Comparison of ENCODE assay signal across 8 mouse cellular contexts in genomic region chr16:4935931-4936703, GRCm38 (mm10). TPM values are rescaled to one million over a fixed set of nuclear protein-coding genes. Genes with fewer than 3 reads are reported as not detected.
DNase-seq lines count a peak whose midpoint lies in the region; ATAC-seq and TF ChIP-seq lines count a peak whose summit lies in the region.

No protein-coding gene starts in this region.

- peak overlapping the region; percentile 26 for H3ac ChIP-seq in myocyte (ENCODE audit: control insufficient read depth, insufficient read length)

- no peak for TF ChIP-seq POLR2A in brain, embryonic 14.5 days (IDR thresholded peaks at IDR 0.05; ENCODE audit: borderline replicate concordance, extremely low read depth, insufficient read depth, insufficient read length, poor library complexity, severe bottlenecking)
- TF ChIP-seq POLR2A in myocyte (IDR thresholded peaks at IDR 0.05; ENCODE audit: insufficient read length, low read depth) = no peak
- TF ChIP-seq POLR2A in thymus, adult 2 months (IDR thresholded peaks at IDR 0.05; ENCODE audit: control insufficient read depth, extremely low read depth, insufficient read depth, low read length, poor library complexity) = no peak

- peaks cover 36% of the 10 kb centered on the region for H3K4me1 ChIP-seq in heart, embryonic 13.5 days
- H3K4me1 ChIP-seq in limb, embryonic 12.5 days (replicated peaks) = peaks cover 14% of the 10 kb centered on the region
- peaks cover 17% of the 10 kb centered on the region for H3K4me1 ChIP-seq in limb, embryonic 10.5 days
- peaks cover 12% of the 10 kb centered on the region for H3K4me1 ChIP-seq in thymus, adult 2 months (replicated peaks; ENCODE audit: control insufficient read depth, insufficient read depth, low read length)

- no peak for TF ChIP-seq CTCF in brain, embryonic 14.5 days (IDR thresholded peaks at IDR 0.05; ENCODE audit: borderline replicate concordance, extremely low read depth, insufficient read depth, insufficient read length)
- no peak for TF ChIP-seq CTCF in thymus, adult 2 months (IDR thresholded peaks at IDR 0.05; ENCODE audit: borderline replicate concordance, control insufficient read depth, extremely low read depth, insufficient read depth, low read length, poor library complexity)

- DNase-seq in heart, postnatal 25 days (ENCODE audit: low spot score) = no peak
- DNase-seq in limb, embryonic 10.5 days (ENCODE audit: low spot score) = no peak
- peak; percentile 13 for DNase-seq in brain, embryonic 14.5 days (ENCODE audit: low read depth)
- no peak for DNase-seq in spleen, postnatal 4 days (ENCODE audit: low spot score in 2 of 2)
- no peak for DNase-seq in thymus, adult 2 months

- no peaks in the 10 kb centered on the region for H3K9me3 ChIP-seq in heart, embryonic 13.5 days
- no peaks in the 10 kb centered on the region for H3K9me3 ChIP-seq in limb, embryonic 12.5 days
- H3K9me3 ChIP-seq in limb, embryonic 10.5 days (replicated peaks) = no peaks in the 10 kb centered on the region

- peak overlapping the region; percentile 72 for H3K27ac ChIP-seq in heart, embryonic 13.5 days (replicated peaks)
- H3K27ac ChIP-seq in limb, embryonic 12.5 days = peak overlapping the region; percentile 29; the same call in 1 of the 2 replicates
- no peak overlapping the region for H3K27ac ChIP-seq in limb, embryonic 10.5 days
- H3K27ac ChIP-seq in thymus, adult 2 months (ENCODE audit: control insufficient read depth, insufficient read depth, low read length) = no peak overlapping the region

- H3K4me2 ChIP-seq in heart, embryonic 13.5 days = no peak overlapping the region
- no peak overlapping the region for H3K4me2 ChIP-seq in limb, embryonic 12.5 days
- no peak overlapping the region for H3K4me2 ChIP-seq in myocyte (ENCODE audit: low read depth)

- H3K36me3 ChIP-seq in heart, embryonic 13.5 days = peaks cover 83% of the 10 kb centered on the region
- peaks cover 82% of the 10 kb centered on the region for H3K36me3 ChIP-seq in limb, embryonic 12.5 days
- H3K36me3 ChIP-seq in limb, embryonic 10.5 days = peaks cover 81% of the 10 kb centered on the region
- peaks cover 16% of the 10 kb centered on the region for H3K36me3 ChIP-seq in myocyte (ENCODE audit: control insufficient read depth, insufficient read depth)
- H3K36me3 ChIP-seq in thymus, adult 2 months (ENCODE audit: control insufficient read depth, insufficient read depth, low read length) = no peaks in the 10 kb centered on the region; the same call in 1 of the 2 replicates

- intact Hi-C loops in heart, postnatal 25 days (cut with DNase I) = no loop called here

- peaks cover 7% of the 10 kb centered on the region for H3K79me2 ChIP-seq in myocyte (ENCODE audit: control insufficient read depth, insufficient read depth)

- no peak overlapping the region for H3K9ac ChIP-seq in heart, embryonic 13.5 days
- H3K9ac ChIP-seq in limb, embryonic 12.5 days (replicated peaks) = no peak overlapping the region

- no peak for ATAC-seq in heart, embryonic 13.5 days (ENCODE audit: extremely low read depth, insufficient number of reproducible peaks, low FRiP score, low TSS enrichment)
- no peak for ATAC-seq in limb, embryonic 12.5 days (ENCODE audit: insufficient number of reproducible peaks, insufficient read depth, low FRiP score, low TSS enrichment, low read depth)

- H3K4me3 ChIP-seq in heart, embryonic 13.5 days = no peak overlapping the region
- no peak overlapping the region for H3K4me3 ChIP-seq in limb, embryonic 12.5 days (replicated peaks)
- no peak overlapping the region for H3K4me3 ChIP-seq in limb, embryonic 10.5 days
- H3K4me3 ChIP-seq in myocyte = no peak overlapping the region
- H3K4me3 ChIP-seq in thymus, adult 2 months (ENCODE audit: control insufficient read depth, insufficient read depth, low read length) = no peak overlapping the region

- whole genome bisulfite sequencing in heart, embryonic 13.5 days = 76% methylated on average over 10 of the region's 10 CpGs
- WGBS in limb, embryonic 12.5 days = 85% methylated on average over 10 of the region's 10 CpGs
- 87% methylated on average over 10 of the region's 10 CpGs for WGBS in limb, embryonic 10.5 days
- WGBS in thymus, adult 2 months = 39% methylated on average over 10 of the region's 10 CpGs

- H3K27me3 ChIP-seq in heart, embryonic 13.5 days (replicated peaks) = no peaks in the 10 kb centered on the region
- H3K27me3 ChIP-seq in limb, embryonic 12.5 days = no peaks in the 10 kb centered on the region
- H3K27me3 ChIP-seq in limb, embryonic 10.5 days (ENCODE audit: low read depth, poor library complexity, severe bottlenecking) = no peaks in the 10 kb centered on the region
- H3K27me3 ChIP-seq in myocyte (ENCODE audit: control insufficient read depth, insufficient read depth, insufficient read length) = no peaks in the 10 kb centered on the region
- no peaks in the 10 kb centered on the region for H3K27me3 ChIP-seq in thymus, adult 2 months (ENCODE audit: control insufficient read depth, insufficient read depth, low read length)

TF ChIP-seq in myocyte, 11 proteins besides CTCF, POLR2A, EP300 and RAD21:
- TF ChIP-seq MAX (IDR thresholded peaks at IDR 0.05; ENCODE audit: low read depth) (no peak), REST (IDR thresholded peaks at IDR 0.05; ENCODE audit: insufficient read depth, insufficient read length) (no peak), SRF (IDR thresholded peaks at IDR 0.05; ENCODE audit: control insufficient read depth, insufficient read length, low read depth) (no peak), POLR2AphosphoS2 (IDR thresholded peaks at IDR 0.05; ENCODE audit: insufficient read length, low read depth) (no peak)
TF ChIP-seq in myocyte: peak in this region for 0.

RNA-seq across cellular contexts. Expression of gene Nudt16l1, which starts 2.4 kb away (rescaled TPM):
- 105 and 113 TPM in 2 replicates for polyA plus RNA-seq in heart, embryonic 13.5 days (2015; fragmentation: Nextera tagmentation; extraction: Ambion mirVana)
- 10 to 100 TPM; 20.5 to 24.3 TPM for total RNA-seq in heart, postnatal 25 days (2021)
- 168 and 171 TPM in 2 replicates for polyA plus RNA-seq in limb, embryonic 12.5 days (2016; fragmentation: Nextera tagmentation; extraction: Ambion mirVana)
- 156 and 167 TPM in 2 replicates for polyA plus RNA-seq in limb, embryonic 10.5 days (2016; fragmentation: Nextera tagmentation; extraction: Ambion mirVana)
- polyA plus RNA-seq in brain, embryonic 14.5 days (2012; rRNA removed) = 102 and 141 TPM in 2 replicates
- polyA plus RNA-seq in myocyte (2012; fragmentation: generic; extraction: Trizol) = 46.1 TPM
- 139 and 151 TPM in 2 replicates for polyA plus RNA-seq in thymus, adult 2 months (2012; rRNA removed)

RNA-seq across cellular contexts. Expression of gene Anks3, which starts 27.9 kb away (rescaled TPM):
- polyA plus RNA-seq in heart, embryonic 13.5 days (2015; fragmentation: Nextera tagmentation; extraction: Ambion mirVana) = 31.8 and 32.3 TPM in 2 replicates
- 10 to 100 TPM; 13.8 to 14.1 TPM for total RNA-seq in heart, postnatal 25 days (2021)
- 63.0 and 67.6 TPM in 2 replicates for polyA plus RNA-seq in limb, embryonic 12.5 days (2016; fragmentation: Nextera tagmentation; extraction: Ambion mirVana)
- polyA plus RNA-seq in limb, embryonic 10.5 days (2016; fragmentation: Nextera tagmentation; extraction: Ambion mirVana) = 43.6 and 55.6 TPM in 2 replicates
- 99.8 and 131 TPM in 2 replicates for polyA plus RNA-seq in brain, embryonic 14.5 days (2012; rRNA removed)
- 25.2 TPM for polyA plus RNA-seq in myocyte (2012; fragmentation: generic; extraction: Trizol)
- 85.0 and 89.0 TPM in 2 replicates for polyA plus RNA-seq in thymus, adult 2 months (2012; rRNA removed)

RNA-seq across cellular contexts. Expression of gene Mgrn1, which starts 50.1 kb away (rescaled TPM):
- polyA plus RNA-seq in heart, embryonic 13.5 days (2015; fragmentation: Nextera tagmentation; extraction: Ambion mirVana) = 107 TPM in 2 replicates
- total RNA-seq in heart, postnatal 25 days (2021) = 100 to 1,000 TPM; 147 to 148 TPM
- 87.1 and 87.5 TPM in 2 replicates for polyA plus RNA-seq in limb, embryonic 12.5 days (2016; fragmentation: Nextera tagmentation; extraction: Ambion mirVana)
- polyA plus RNA-seq in limb, embryonic 10.5 days (2016; fragmentation: Nextera tagmentation; extraction: Ambion mirVana) = 68.0 and 84.5 TPM in 2 replicates
- polyA plus RNA-seq in brain, embryonic 14.5 days (2012; rRNA removed) = 152 and 169 TPM in 2 replicates
- polyA plus RNA-seq in myocyte (2012; fragmentation: generic; extraction: Trizol) = 59.3 TPM
- 89.2 and 98.3 TPM in 2 replicates for polyA plus RNA-seq in thymus, adult 2 months (2012; rRNA removed)

RNA-seq across cellular contexts. Expression of gene Ubald1, which starts 56.0 kb away (rescaled TPM):
- polyA plus RNA-seq in heart, embryonic 13.5 days (2015; fragmentation: Nextera tagmentation; extraction: Ambion mirVana) = 24.4 and 26.6 TPM in 2 replicates
- total RNA-seq in heart, postnatal 25 days (2021) = 10 to 100 TPM; 20.2 to 20.9 TPM
- 31.5 and 35.3 TPM in 2 replicates for polyA plus RNA-seq in limb, embryonic 12.5 days (2016; fragmentation: Nextera tagmentation; extraction: Ambion mirVana)
- polyA plus RNA-seq in limb, embryonic 10.5 days (2016; fragmentation: Nextera tagmentation; extraction: Ambion mirVana) = 43.6 and 43.8 TPM in 2 replicates
- 25.7 and 46.5 TPM in 2 replicates for polyA plus RNA-seq in brain, embryonic 14.5 days (2012; rRNA removed)
- polyA plus RNA-seq in myocyte (2012; fragmentation: generic; extraction: Trizol) = 79.5 TPM
- 92.4 and 107 TPM in 2 replicates for polyA plus RNA-seq in thymus, adult 2 months (2012; rRNA removed)

Comparison
In these comparisons a context has a peak if more than half of its experiments do, and no peak if none do; other contexts are left out.
1. H3K27ac ChIP-seq: peak in heart, embryonic 13.5 days (single experiment) and limb, embryonic 12.5 days (single experiment); none in limb, embryonic 10.5 days (single experiment) and thymus, adult 2 months (single experiment).